Mouse (Mus musculus) forebrain, embryonic 14.5 days (tissue): ENCODE measurements around the gene Kdm2a. TPM values are rescaled to one million over a fixed set of nuclear protein-coding genes. Genes with fewer than 3 reads are reported as not detected.

ENCODE experiments used
- ATAC-seq: fragments of 200-750 bp; cut with Nextera tagmentation; 2 replicates; pipeline ENCODE4 v1.8.0; 2017; ENCODE audit warnings: mild to moderate bottlenecking, moderate library complexity
- DNase-seq: peaks from one replicate; pipeline ENCODE4 v3.0.0-alpha.2; 2015; ENCODE audit warnings: low spot score
- H3K27ac ChIP-seq: fragments of 300-500 bp; sonication (generic); 2 replicates; pipeline ENCODE4 v1.5.1; 2014; ENCODE audit warnings: low read depth, mild to moderate bottlenecking, control low read depth, low read length, moderate library complexity
- H3K27me3 ChIP-seq: fragments of 300-500 bp; sonication (generic); replicated peaks from 2 replicates; pipeline ENCODE4 v1.6.1; 2014; ENCODE audit warnings: low read length, control low read depth, mixed read lengths; ENCODE audit not compliant: control insufficient read depth, insufficient read depth
- H3K36me3 ChIP-seq: fragments of 300-500 bp; sonication (generic); 2 replicates; pipeline ENCODE4 v1.6.1; 2014; ENCODE audit warnings: low read length, control low read depth; ENCODE audit not compliant: control insufficient read depth, insufficient read depth
- H3K4me1 ChIP-seq: fragments of 300-500 bp; sonication (generic); 2 replicates; pipeline ENCODE4 v1.6.1; 2014; ENCODE audit warnings: antibody characterized with exemption, low read length, control low read depth; ENCODE audit not compliant: control insufficient read depth, insufficient read depth
- H3K4me2 ChIP-seq: fragments of 300-500 bp; sonication (generic); 2 replicates; pipeline ENCODE4 v1.6.1; 2014; ENCODE audit warnings: mild to moderate bottlenecking, control low read depth, low read length
- H3K4me3 ChIP-seq: fragments of 300-500 bp; sonication (generic); 2 replicates; pipeline ENCODE4 v1.5.1; 2014; ENCODE audit warnings: low read depth, low read length, control low read depth
- H3K9ac ChIP-seq: fragments of 300-500 bp; sonication (generic); 2 replicates; pipeline ENCODE4 v1.6.1; 2014; ENCODE audit warnings: mild to moderate bottlenecking, low read length, control low read depth, moderate library complexity
- H3K9me3 ChIP-seq: fragments of 300-500 bp; sonication (generic); replicated peaks from 2 replicates; pipeline ENCODE4 v1.6.1; 2016; ENCODE audit warnings: low read length, control low read depth, mixed read lengths; ENCODE audit not compliant: control insufficient read depth
- WGBS: fragments of 180-500 bp; shearing (Covaris S2); extraction: QIAGEN DNeasy Blood & Tissue Kit; methylation state at CpG from one replicate; pipeline ENCODE4 v1.1.7; 2014; 5-methylcytosine and 5-hydroxymethylcytosine counted together
- polyA plus RNA-seq: library from polyadenylated mRNA; unstranded; fragments of >200 nt; fragmentation: Nextera tagmentation; extraction: Ambion mirVana; gene quantifications from 2 replicates; pipeline ENCODE4 v1.2.1, GENCODE M21; 2014

Kdm2a gene
- polyA plus RNA-seq, 1 experiment from 2014 or later, result 29.2 TPM

DNA sequence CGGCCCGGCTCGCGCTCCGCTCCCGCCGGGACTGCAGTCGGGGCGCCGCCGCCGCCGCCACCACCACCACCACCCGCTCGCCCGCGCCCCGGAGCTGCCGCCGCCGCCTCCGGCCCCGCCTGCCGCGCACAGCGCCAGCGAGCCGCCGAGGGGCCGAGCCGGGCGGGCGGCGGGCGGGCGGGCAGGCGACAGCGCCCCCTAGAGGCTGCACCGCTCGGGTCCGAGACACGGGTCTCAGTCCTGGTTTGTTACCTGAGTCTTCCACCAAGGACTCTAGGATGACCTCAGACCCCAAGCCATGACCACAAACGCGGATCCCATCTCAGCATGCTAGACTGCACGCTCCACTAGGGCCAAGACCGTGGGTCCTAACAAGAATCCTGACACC lies 91.9 kb downstream of the Kdm2a start, which contains the start of gene Grk2:
Gene Grk2 (minus strand): TSS at position 33 of the 388 bp plus-strand sequence.
- ATAC-seq (peak; percentile 82), DNase-seq (peak; percentile 78)
- Histone ChIP-seq H3K9ac (peak within 1 kb of the TSS; percentile 97), H3K36me3 (no peaks in the 10 kb centered on the region), H3K27me3 (no peaks in the 10 kb centered on the region), H3K4me3 (peak within 1 kb of the TSS; percentile 96), H3K4me2 (peak within 1 kb of the TSS; percentile 90), H3K4me1 (peaks cover 37% of the 10 kb centered on the region), H3K9me3 (no peaks in the 10 kb centered on the region), H3K27ac (peak within 1 kb of the TSS; percentile 88)
- WGBS, result under 1% methylated on average over 30 of the region's 46 CpGs

DNA sequence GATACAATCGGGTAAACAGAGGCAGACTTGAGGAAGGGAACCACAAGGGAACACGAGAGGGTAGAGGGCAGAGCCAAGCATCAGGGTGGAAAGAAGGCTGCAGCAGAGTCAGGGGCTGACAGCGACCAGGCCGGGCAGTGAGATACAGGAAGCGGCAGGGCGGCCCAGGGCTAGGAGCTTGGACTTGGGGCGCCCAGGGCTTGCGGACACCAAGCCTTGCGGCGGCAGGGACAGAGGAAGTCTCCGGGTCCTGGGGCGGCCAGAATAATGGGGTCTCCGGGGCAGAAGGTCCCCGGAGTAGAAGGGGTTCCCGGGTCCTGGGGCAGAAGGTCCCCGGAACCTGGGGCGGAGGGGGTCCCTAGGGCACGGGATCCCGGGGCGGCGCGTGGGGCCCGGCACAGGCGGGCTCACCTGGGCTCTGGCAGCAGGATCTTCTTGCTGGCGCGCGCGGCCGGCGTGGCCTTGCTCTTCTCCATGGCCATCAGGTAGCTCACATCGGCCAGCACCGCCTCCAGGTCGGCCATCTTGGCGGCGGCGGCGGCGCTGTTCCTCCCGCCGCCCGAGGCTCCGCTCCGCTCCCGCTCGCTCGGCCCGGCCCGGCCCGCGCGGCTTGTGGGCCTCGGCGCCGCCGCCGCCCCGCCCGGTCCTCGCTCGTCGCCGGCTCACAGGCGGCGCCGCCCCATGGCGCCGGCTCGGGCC lies 92.4 kb downstream of the Kdm2a start:
- Histone ChIP-seq H3K9ac (peak overlapping the region; percentile 97), H3K4me2 (peak overlapping the region; percentile 90), H3K27me3 (no peaks in the 10 kb centered on the region), H3K9me3 (no peaks in the 10 kb centered on the region), H3K36me3 (no peaks in the 10 kb centered on the region), H3K4me3 (peak overlapping the region; percentile 96), H3K27ac (peak overlapping the region; percentile 88), H3K4me1 (peaks cover 40% of the 10 kb centered on the region)
- DNase-seq (peak; percentile 56), ATAC-seq (peak; percentile 60)
- under 1% methylated on average over 43 of the region's 68 CpGs for WGBS

- no peak for DNase-seq
- no peaks in the 10 kb centered on the region for H3K9me3 ChIP-seq
- H3K4me3 ChIP-seq, result peak overlapping the region; percentile 96
- no peak overlapping the region for H3K27ac ChIP-seq
- H3K9ac ChIP-seq, result peak overlapping the region; percentile 97
- H3K4me2 ChIP-seq, result peak overlapping the region; percentile 90
- peak; percentile 5; the same call in 1 of the 2 replicates for ATAC-seq
- H3K4me1 ChIP-seq, result peaks cover 40% of the 10 kb centered on the region
- H3K27me3 ChIP-seq, result no peaks in the 10 kb centered on the region
- H3K36me3 ChIP-seq, result no peaks in the 10 kb centered on the region
- WGBS, result 48% methylated on average over 4 of the region's 4 CpGs
Observed at GRCm38 (mm10) chr19:4304871-4305321, 93.2 kb downstream of the Kdm2a start.

DNA sequence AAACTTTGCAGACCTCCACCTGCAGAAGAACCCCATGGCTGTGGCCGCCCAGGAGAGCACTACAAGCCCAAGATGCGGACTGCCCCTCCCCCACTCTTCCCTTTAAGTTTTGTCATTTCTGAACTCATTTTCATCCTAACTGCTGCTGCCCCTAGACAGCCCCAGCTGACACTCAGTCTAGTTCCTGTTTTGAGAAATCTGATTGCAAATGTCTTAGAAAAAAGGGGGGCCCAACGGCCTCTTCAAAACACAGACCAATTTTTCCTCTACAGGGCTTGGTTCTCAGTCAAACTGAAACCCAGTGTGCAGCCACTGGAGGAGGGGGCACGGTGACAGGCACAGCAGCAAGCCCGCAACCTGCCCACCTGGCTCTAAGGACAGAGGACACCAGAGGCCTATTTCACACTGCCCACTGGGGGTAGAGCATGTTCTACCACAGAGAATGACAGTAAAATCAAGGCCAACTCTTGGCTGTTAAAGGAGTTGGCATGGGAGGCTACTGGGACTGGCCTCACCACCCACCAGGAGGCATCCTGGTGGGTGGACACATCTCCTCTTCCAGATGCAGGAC lies 93.7 kb downstream of the Kdm2a start:
- 74% methylated on average over 5 of the region's 5 CpGs for WGBS
- Histone ChIP-seq H3K36me3 (no peaks in the 10 kb centered on the region), H3K27me3 (no peaks in the 10 kb centered on the region), H3K27ac (no peak overlapping the region), H3K4me3 (peak overlapping the region; percentile 96), H3K4me1 (peaks cover 40% of the 10 kb centered on the region), H3K9me3 (no peaks in the 10 kb centered on the region), H3K9ac (peak overlapping the region; percentile 97), H3K4me2 (peak overlapping the region; percentile 90)
- DNase-seq (no peak), ATAC-seq (no peak)

DNA sequence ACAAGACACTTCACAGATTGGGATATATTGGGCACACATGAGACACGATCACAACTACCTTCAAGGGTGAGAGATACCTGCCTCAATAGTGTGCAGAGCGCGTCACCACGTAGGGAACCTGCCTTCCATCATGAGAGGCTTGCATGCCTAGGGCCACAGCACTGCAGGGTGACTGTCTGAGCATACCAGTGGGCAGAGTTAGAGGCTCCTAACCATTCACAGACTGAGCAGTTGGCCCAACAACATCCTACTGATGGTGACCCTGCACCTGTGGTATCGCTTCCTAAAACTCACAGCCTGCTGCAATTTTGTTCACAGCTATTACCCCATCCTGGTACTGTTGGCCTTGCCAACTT lies 94.5 kb downstream of the Kdm2a start:
- Histone ChIP-seq H3K9ac (no peak overlapping the region), H3K4me3 (no peak overlapping the region), H3K27ac (no peak overlapping the region), H3K27me3 (no peaks in the 10 kb centered on the region), H3K36me3 (no peaks in the 10 kb centered on the region), H3K9me3 (no peaks in the 10 kb centered on the region), H3K4me1 (peaks cover 40% of the 10 kb centered on the region), H3K4me2 (no peak overlapping the region; the same call in 1 of the 2 replicates)
- DNase-seq, result no peak
- 90% methylated on average over 5 of the region's 5 CpGs for WGBS
- ATAC-seq, result no peak

DNA sequence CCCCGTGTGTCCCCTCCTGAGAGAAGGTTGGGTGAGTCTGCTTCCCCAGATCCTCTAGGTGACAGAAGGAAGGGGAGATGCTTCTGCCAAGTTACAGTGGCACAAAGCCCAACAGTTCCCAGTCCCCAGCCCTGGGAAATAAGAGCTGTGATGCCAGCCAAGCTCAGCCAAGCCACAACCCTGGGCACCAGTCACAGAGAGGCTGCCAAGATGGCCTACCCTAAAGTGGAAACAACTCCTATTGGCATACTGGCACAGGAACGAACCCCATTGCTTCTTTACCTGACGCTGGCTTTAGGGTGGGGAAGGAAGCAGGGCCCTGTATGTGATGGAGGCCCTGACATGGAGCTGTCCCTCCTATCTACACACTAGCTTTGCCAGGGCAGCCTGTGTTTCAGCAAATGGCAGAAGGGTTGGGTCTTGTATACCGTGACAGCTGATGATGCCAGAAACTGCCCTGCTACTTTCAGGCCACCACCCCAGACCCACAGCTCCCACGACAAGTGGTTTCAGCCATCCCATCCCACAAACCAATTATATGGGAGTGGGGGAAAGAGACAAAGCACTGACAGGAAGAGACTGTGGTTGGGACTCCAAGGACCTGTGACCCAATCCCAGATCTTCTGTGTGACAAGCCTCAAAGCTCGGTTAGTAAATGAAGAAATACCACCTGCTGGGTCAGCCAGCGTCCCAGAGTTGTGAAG lies 95.0 kb downstream of the Kdm2a start:
- Histone ChIP-seq H3K36me3 (no peaks in the 10 kb centered on the region), H3K27ac (peak overlapping the region; percentile 44; the same call in 1 of the 2 replicates), H3K4me2 (peak overlapping the region; percentile 0; the same call in 1 of the 2 replicates), H3K4me3 (no peak overlapping the region), H3K9me3 (no peaks in the 10 kb centered on the region), H3K27me3 (no peaks in the 10 kb centered on the region), H3K9ac (peak overlapping the region; percentile 13; the same call in 1 of the 2 replicates), H3K4me1 (peaks cover 40% of the 10 kb centered on the region)
- DNase-seq (peak; percentile 60), ATAC-seq (no peak)
- whole genome bisulfite sequencing, result 65% methylated on average over 7 of the region's 7 CpGs

- no peak overlapping the region for H3K4me3 ChIP-seq
- WGBS, result 40% methylated on average over 21 of the region's 21 CpGs
- peak overlapping the region; percentile 44 for H3K27ac ChIP-seq
- peak overlapping the region; percentile 0 for H3K4me2 ChIP-seq
- H3K9ac ChIP-seq, result peak overlapping the region; percentile 3
- ATAC-seq (no peak), DNase-seq (peak; percentile 40)
- H3K36me3 ChIP-seq, result no peaks in the 10 kb centered on the region
- no peaks in the 10 kb centered on the region for H3K9me3 ChIP-seq
- H3K4me1 ChIP-seq, result peaks cover 40% of the 10 kb centered on the region
- no peaks in the 10 kb centered on the region for H3K27me3 ChIP-seq
Observed at GRCm38 (mm10) chr19:4301735-4302651, 96.1 kb downstream of the Kdm2a start.
